Mouse (Mus musculus): ENCODE results near the gene B4gat1. TPM values are rescaled to one million over a fixed set of nuclear protein-coding genes. Genes with fewer than 3 reads are reported as not detected.

Gene B4gat1
- polyA plus RNA-seq (2012; rRNA removed; ENCODE audit: low replicate concordance) = 12.5 and 14.2 TPM in 2 replicates

DNA sequence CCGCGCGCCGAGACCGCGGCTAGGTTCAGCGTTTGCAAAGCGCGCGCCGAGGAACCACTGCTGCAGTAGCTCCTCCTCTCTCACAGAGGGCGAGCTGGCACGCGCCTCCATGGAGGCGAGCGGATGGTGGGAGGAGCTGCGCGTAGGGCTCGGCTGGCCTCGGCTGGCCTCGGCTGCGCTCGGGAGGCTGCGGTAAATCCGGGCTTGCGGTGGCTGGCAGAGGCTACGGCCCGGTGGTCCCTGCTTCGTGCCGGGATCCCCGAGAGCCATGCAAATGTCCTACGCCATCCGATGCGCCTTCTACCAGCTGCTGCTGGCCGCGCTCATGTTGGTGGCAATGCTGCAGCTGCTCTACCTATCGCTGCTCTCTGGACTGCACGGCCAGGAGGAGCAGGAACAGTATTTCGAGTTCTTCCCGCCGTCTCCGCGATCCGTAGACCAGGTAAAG is at the start of gene B4gat1, which contains the start of gene AC124502.3:
TSS of gene B4gat1 (plus strand) at position 118 of the 448 bp plus-strand sequence.
TSS of gene AC124502.3 (plus strand) at position 183 of the 448 bp plus-strand sequence.

DNA sequence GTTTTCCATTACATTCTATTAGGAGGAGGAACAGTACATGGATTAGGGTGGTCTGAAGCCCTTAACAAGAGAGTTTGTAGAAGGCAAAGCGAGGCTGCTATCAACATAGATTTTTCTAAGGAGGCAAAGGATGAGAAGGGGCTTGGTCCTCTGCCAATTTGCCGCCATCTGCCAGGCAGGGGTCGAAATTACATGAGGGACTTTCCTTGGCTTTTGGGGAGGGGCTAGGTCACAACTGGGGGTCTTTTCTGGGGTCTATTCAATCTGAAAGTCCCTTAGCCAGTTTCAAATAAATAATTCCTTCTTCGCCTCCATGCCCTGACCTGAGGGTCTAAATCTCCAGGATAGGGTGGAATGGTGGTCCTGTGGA is 48.4 kb upstream of the B4gat1 start, which contains the start of gene Npas4:
TSS of gene Npas4 (minus strand) at position 61 of the 370 bp plus-strand sequence.

DNA sequence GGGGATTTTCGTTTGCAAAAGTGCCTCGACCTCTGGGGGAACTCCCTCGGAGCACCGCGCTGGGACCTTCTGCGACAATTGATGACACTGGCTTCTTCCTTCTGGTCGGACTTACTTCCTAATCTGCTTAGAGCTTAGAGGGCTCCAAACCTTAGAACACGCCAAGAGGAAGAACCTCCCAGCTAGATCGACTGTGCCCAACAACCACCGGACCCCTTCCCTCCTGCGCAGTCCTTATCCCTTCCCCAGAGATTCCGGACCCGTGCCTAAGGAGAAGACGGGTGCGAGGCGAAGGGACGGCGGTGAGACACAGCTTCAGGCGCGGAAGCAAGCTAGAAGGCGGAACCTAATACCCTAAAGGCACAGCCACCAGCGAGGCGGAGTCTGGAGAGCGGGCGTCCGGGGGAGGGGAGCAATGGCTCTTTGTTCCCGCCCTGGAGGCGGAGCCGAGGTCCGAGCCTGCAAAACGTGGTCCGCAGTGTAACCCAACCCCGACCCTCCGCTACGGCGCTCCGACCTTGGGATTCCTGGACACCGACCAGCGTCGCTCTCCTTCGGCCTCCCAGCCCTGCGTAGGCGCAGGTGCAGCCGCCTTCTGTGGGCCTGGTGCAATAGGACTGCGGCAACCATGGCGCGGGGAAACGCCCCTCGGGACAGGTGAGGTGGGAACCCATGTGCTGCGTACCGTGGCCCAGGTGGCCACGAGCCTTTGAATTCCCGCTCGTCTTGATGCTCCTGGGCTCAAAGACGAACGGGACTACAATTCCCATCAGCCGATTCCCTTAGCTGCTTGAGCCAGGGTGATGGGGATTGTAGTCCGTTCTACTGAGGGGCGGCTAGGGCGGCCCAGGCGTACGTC is 14.8 kb upstream of the B4gat1 start, which contains the start of gene Slc29a2:
TSS of gene Slc29a2 (plus strand) at position 240 of the 859 bp plus-strand sequence.

DNA sequence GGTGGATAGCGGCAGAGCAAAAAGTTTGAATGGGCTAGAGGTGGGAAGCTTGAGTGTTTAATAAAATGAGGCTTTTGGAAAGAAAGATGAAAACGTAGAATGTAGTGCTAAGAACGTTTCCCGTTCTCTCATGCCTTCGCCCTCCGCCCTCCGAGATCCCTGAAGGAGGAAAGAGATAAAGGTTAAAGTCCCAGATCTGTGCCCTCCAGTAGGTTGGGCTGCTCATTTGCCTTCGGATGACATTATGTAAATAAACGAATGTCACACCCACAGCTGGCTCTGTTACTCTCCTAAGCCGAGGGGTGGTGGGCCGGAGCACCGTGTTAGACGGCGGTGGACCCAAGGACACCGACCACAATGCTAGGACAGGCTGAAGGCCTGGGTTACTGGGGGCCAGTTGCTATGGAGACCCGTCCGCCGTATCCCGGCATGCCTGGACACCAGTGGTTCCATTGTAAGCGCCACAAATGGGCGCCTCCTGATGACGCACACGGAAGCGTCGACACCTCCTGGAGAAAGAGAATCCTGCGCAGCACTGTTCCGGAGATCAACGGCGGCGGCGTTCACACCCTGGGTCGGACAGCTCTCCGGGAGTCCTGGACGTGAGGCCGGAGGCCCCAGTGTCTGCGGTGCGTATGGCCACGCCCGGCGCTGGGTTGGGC is 2.4 kb downstream of the B4gat1 start, which contains the start of gene Brms1:
TSS of gene Brms1 (plus strand) at position 493 of the 662 bp plus-strand sequence.

DNA sequence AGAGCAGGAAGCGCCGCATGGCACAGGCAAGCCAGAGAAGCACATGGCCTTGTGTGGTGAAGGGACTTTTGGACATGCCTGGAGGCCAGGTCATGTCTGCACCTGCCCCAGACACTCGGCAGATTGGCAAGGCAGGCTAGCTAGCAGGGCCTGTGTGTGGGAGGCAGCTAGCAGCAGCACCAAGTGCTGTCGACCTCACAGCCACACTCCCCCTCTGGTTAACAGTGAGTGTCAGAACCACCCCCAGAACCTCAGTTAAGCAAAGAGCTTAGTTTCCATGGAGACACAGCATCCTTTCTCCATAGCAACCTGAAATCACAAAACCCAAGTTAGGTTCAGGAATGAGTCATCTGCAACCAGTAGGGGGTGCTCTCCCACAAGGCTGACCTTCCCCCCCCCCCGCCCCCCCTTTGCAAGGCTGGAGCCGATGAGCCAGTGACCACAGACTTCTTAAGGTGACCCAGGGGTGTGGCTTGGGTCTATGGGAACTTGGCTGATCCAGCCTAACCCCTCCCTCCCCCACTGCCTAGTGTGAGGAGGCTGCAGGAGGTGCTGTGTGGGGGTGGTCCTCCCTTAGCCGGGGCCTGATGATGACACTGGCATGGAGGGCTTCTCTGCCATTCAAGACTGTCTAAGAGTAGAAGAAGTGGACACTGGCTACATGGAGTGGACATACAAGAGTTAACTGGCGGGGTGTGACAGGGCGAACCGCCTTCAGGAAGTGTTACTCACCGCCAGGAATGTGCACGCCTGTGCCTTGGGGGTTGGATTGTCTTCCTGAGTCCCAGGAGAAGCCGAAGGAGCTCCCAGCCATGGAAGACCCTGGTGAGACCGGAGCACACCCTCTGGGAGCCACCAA is 11.7 kb downstream of the B4gat1 start, which contains the start of gene Rin1:
TSS of gene Rin1 (plus strand) at position 435 of the 859 bp plus-strand sequence.

DNA sequence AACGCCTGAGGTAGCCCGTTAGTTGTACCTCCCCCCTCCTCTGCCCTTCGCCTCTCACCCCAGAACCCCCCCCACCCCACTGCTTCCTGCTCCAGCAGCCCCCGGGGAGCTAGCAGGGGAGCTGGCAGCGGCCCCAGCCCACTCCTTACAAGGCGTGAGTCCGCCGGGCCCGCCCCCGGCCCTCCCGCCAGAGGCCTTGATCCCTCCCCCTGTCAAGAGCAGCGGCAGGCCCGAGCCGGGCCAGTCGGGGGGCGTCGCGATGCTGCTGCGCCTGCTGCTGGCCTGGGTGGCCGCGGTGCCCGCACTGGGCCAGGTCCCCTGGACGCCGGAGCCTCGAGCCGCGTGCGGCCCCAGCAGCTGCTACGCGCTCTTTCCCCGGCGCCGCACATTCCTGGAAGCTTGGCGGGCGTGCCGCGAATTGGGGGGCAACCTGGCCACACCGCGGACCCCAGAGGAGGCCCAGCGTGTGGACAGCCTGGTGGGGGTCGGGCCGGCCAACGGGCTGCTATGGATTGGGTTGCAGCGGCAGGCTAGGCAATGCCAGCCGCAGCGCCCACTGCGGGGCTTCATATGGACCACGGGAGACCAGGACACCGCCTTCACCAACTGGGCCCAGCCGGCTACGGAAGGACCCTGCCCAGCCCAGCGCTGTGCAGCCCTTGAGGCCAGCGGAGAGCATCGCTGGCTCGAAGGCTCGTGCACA is 29.4 kb downstream of the B4gat1 start, which contains the start of gene Cd248:
TSS of gene Cd248 (plus strand) at position 212 of the 703 bp plus-strand sequence.

DNA sequence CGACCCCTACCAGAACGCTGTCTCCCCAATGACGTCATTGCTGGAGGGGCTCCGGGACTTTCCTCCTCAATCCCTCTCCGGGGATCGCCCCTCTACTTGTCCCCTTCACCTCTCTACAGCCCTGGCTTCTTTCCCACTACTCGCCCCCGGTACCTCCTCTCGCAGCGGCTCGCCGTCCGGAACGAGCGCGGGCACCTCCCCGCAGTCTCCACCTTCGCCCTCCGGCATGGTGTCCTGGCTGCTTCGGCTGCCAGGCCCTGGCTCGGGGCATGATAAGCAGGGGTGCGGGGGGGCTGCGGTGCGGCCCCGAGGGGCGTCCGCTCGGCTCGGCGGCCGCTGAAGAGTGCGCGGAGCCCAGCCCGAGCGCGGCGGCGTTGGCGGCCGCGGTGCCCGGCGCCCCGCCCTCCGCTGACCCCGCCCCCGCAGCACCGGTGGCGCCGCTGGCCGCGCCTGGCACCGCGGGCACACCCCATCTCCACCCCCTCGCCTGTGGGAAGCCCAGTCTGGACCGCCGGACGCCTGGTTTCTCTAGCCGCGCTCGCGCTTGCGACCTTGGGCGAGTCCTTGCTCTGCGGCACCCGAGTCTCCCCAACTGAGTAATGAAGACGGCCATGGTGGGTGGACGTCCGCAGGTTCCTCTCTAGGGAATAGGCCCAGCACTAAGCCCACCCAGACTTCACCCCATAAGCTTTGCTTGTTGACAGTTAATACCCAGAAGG is 46.7 kb downstream of the B4gat1 start, which contains the start of gene Tmem151a:
TSS of gene Tmem151a (minus strand) at position 387 of the 719 bp plus-strand sequence.

DNA sequence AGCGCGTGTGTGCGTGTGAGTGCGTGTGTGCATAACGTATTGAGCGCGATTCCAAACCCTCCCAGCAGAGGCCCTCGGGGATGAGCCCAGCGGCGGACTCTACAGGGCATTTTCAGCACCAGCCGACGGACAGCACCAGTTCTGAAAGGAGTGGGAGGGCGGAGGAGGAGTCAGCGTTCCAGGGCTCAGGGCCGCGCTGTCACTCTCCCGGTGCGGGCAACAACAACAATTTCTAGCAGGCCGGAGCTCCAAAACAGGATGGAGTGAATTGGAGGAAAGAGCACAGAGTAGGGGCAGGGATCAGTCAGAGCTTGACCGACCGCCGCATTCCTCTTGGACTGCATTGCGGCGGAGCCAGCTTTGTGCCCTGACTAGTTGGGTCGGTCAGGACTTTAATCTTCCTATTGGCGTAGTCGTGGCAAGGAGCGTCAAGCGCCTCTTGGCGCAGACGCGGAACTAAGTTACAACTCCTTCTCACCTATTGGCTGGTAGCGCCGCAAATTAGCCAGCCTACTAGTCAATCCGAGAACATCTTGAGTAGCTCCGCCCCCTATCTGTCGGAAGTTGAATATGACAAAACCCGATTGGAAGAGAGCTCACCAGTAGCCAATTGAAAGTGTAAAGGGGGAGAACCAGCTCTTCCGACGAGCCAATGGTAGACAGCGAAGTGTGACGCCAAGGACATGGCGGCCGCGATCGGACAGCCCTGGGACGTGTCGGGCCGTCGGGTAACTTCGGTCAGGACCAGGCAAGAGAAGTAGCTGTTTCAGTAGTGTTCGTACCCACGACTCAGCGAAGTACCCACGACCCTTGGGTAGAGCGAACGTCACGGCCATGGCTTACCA is 49.5 kb downstream of the B4gat1 start, which contains the start of gene Yif1a:
TSS of gene Yif1a (plus strand) at position 655 of the 845 bp plus-strand sequence.

Other genes with a start within 250 kb of the B4gat1 start
- gene Rbm4, start 244.9 kb upstream of the B4gat1 start, polyA plus RNA-seq (2012; rRNA removed; ENCODE audit: low replicate concordance) = 14.1 and 19.8 TPM in 2 replicates
- 14.3 and 15.5 TPM in 2 replicates for gene Gm21992, start 227.2 kb upstream of the B4gat1 start, polyA plus RNA-seq (2012; rRNA removed; ENCODE audit: low replicate concordance)
- gene Rbm14, start 227.2 kb upstream of the B4gat1 start, polyA plus RNA-seq (2012; rRNA removed; ENCODE audit: low replicate concordance) = 54.4 and 67.9 TPM in 2 replicates
- 44.5 and 45.3 TPM in 2 replicates for gene Ccs, start 199.5 kb upstream of the B4gat1 start, polyA plus RNA-seq (2012; rRNA removed; ENCODE audit: low replicate concordance)
- 0.05 and 0.20 TPM in 2 replicates for gene Ccdc87, start 199.5 kb upstream of the B4gat1 start, polyA plus RNA-seq (2012; rRNA removed; ENCODE audit: low replicate concordance)
- gene Ctsf, start 183.7 kb upstream of the B4gat1 start, polyA plus RNA-seq (2012; rRNA removed; ENCODE audit: low replicate concordance) = 23.8 and 33.2 TPM in 2 replicates
- gene Actn3, start 160.9 kb upstream of the B4gat1 start, polyA plus RNA-seq (2012; rRNA removed; ENCODE audit: low replicate concordance) = 0.12 and 0.37 TPM in 2 replicates
- gene Zdhhc24, start 160.2 kb upstream of the B4gat1 start, polyA plus RNA-seq (2012; rRNA removed; ENCODE audit: low replicate concordance) = 20.0 and 26.3 TPM in 2 replicates
- 0.32 and 2.3 TPM in 2 replicates for gene Bbs1, start 132.2 kb upstream of the B4gat1 start, polyA plus RNA-seq (2012; rRNA removed; ENCODE audit: low replicate concordance)
- 131 and 152 TPM in 2 replicates for gene Dpp3, start 110.5 kb upstream of the B4gat1 start, polyA plus RNA-seq (2012; rRNA removed; ENCODE audit: low replicate concordance)
- gene Peli3, start 95.7 kb upstream of the B4gat1 start, polyA plus RNA-seq (2012; rRNA removed; ENCODE audit: low replicate concordance) = 1.2 and 1.7 TPM in 2 replicates
- 8.4 and 15.6 TPM in 2 replicates for gene Mrpl11, start 76.7 kb upstream of the B4gat1 start, polyA plus RNA-seq (2012; rRNA removed; ENCODE audit: low replicate concordance)
- gene Npas4, start 48.5 kb upstream of the B4gat1 start, polyA plus RNA-seq (2012; rRNA removed; ENCODE audit: low replicate concordance) = 0.90 and 1.8 TPM in 2 replicates
- 2.3 and 8.8 TPM in 2 replicates for gene Slc29a2, start 15.0 kb upstream of the B4gat1 start, polyA plus RNA-seq (2012; rRNA removed; ENCODE audit: low replicate concordance)
- gene AC124502.3, start 65 bp downstream of the B4gat1 start, polyA plus RNA-seq (2012; rRNA removed; ENCODE audit: low replicate concordance) = 1.3 and 2.9 TPM in 2 replicates
- 37.5 and 52.2 TPM in 2 replicates for gene Brms1, start 2.5 kb downstream of the B4gat1 start, polyA plus RNA-seq (2012; rRNA removed; ENCODE audit: low replicate concordance)
- 3.3 and 8.5 TPM in 2 replicates for gene Rin1, start 11.7 kb downstream of the B4gat1 start, polyA plus RNA-seq (2012; rRNA removed; ENCODE audit: low replicate concordance)
- gene Cd248, start 29.3 kb downstream of the B4gat1 start, polyA plus RNA-seq (2012; rRNA removed; ENCODE audit: low replicate concordance) = 4.6 and 4.9 TPM in 2 replicates
- 3.3 and 3.6 TPM in 2 replicates for gene Tmem151a, start 46.7 kb downstream of the B4gat1 start, polyA plus RNA-seq (2012; rRNA removed; ENCODE audit: low replicate concordance)
- gene Yif1a, start 49.7 kb downstream of the B4gat1 start, polyA plus RNA-seq (2012; rRNA removed; ENCODE audit: low replicate concordance) = 254 and 407 TPM in 2 replicates
- 2.0 and 3.1 TPM in 2 replicates for gene Cnih2, start 59.7 kb downstream of the B4gat1 start, polyA plus RNA-seq (2012; rRNA removed; ENCODE audit: low replicate concordance)
- 198 and 335 TPM in 2 replicates for gene Rab1b, start 68.2 kb downstream of the B4gat1 start, polyA plus RNA-seq (2012; rRNA removed; ENCODE audit: low replicate concordance)
- 23.5 and 24.1 TPM in 2 replicates for gene Klc2, start 79.7 kb downstream of the B4gat1 start, polyA plus RNA-seq (2012; rRNA removed; ENCODE audit: low replicate concordance)
- gene Pacs1, start 234.3 kb downstream of the B4gat1 start, polyA plus RNA-seq (2012; rRNA removed; ENCODE audit: low replicate concordance) = 6.7 and 7.8 TPM in 2 replicates